Mouse (Mus musculus) intestine, embryonic 14.5 days (tissue): ENCODE measurements at regions not wholly inside any gene's neighbourhood (a gene's known extent, or its start where the extent isn't known, plus 50 kb on each side); places are given as distances from the start of the nearest gene placed in this dataset.

Experiments
- ATAC-seq: fragments of 200-750 bp; cut with Nextera tagmentation; replicated peaks from 2 replicates; pipeline ENCODE4 v1.8.0; 2017; ENCODE audit warnings: low read depth, moderate number of reproducible peaks, moderate TSS enrichment, moderate library complexity; ENCODE audit not compliant: low FRiP score, low TSS enrichment
- DNase-seq: peaks from one replicate; pipeline ENCODE4 v3.0.0-alpha.2; 2018; ENCODE audit warnings: low spot score
- H3K27ac ChIP-seq: fragments of 300-500 bp; sonication (generic); 2 replicates; pipeline ENCODE4 v1.5.1; 2014; ENCODE audit warnings: low read depth, mild to moderate bottlenecking, control low read depth
- H3K27me3 ChIP-seq: fragments of 300-500 bp; sonication (generic); replicated peaks from 2 replicates; pipeline ENCODE4 v1.6.1; 2014; ENCODE audit warnings: low read length, control low read depth; ENCODE audit not compliant: control insufficient read depth, insufficient read depth
- H3K36me3 ChIP-seq: fragments of 300-500 bp; sonication (generic); 2 replicates; pipeline ENCODE4 v1.6.1; 2014; ENCODE audit warnings: low read length, control low read depth; ENCODE audit not compliant: control insufficient read depth, insufficient read depth
- H3K4me1 ChIP-seq: fragments of 300-500 bp; sonication (generic); replicated peaks from 2 replicates; pipeline ENCODE4 v1.6.1; 2014; ENCODE audit warnings: low read length, control low read depth, mixed read lengths; ENCODE audit not compliant: control insufficient read depth, insufficient read depth
- H3K4me2 ChIP-seq: fragments of 300-500 bp; sonication (generic); 2 replicates; pipeline ENCODE4 v1.6.1; 2014; ENCODE audit warnings: low read length
- H3K4me3 ChIP-seq: fragments of 300-500 bp; sonication (generic); 2 replicates; pipeline ENCODE4 v1.5.1; 2014; ENCODE audit warnings: low read depth, low read length, control low read depth, mixed read lengths
- H3K9ac ChIP-seq: fragments of 300-500 bp; sonication (generic); 2 replicates; pipeline ENCODE4 v1.6.1; 2014; ENCODE audit warnings: mild to moderate bottlenecking, low read length
- H3K9me3 ChIP-seq: fragments of 300-500 bp; sonication (generic); 2 replicates; pipeline ENCODE4 v1.6.1; 2016; ENCODE audit warnings: low read length, control low read depth; ENCODE audit not compliant: control insufficient read depth
- whole genome bisulfite sequencing: fragments of 180-500 bp; shearing (Covaris S2); extraction: QIAGEN DNeasy Blood & Tissue Kit; methylation state at CpG from one replicate; pipeline ENCODE4 v1.1.7; 2014; 5-methylcytosine and 5-hydroxymethylcytosine counted together

- no peak for ATAC-seq
Measured at GRCm38 (mm10) chr6:84481205-84481604, 112.5 kb downstream of the Cyp26b1 start.

GRCm38 (mm10) chr6:84477072-84477471 is 116.6 kb downstream of the Cyp26b1 start:
- no peaks in the 10 kb centered on the region for H3K36me3 ChIP-seq
- H3K4me1 ChIP-seq, result 0 out of 2 replicates have a peak, but pooled peaks cover 4% of the 10 kb centered on the region
- DNase-seq (no peak), ATAC-seq (no peak)
- no peak overlapping the region for H3K9ac ChIP-seq
- H3K9me3 ChIP-seq, result no peaks in the 10 kb centered on the region
- WGBS, result 24% methylated on average over 6 of the region's 6 CpGs
- no peaks in the 10 kb centered on the region for H3K27me3 ChIP-seq
- no peak overlapping the region for H3K27ac ChIP-seq
- H3K4me3 ChIP-seq, result no peak overlapping the region
- H3K4me2 ChIP-seq, result no peak overlapping the region

More at GRCm38 (mm10) chr6:84481205-84481604, 112.5 kb downstream of the Cyp26b1 start:
- no peaks in the 10 kb centered on the region for H3K27me3 ChIP-seq
- H3K4me3 ChIP-seq, result no peak overlapping the region
- no peak for DNase-seq
- no peaks in the 10 kb centered on the region for H3K36me3 ChIP-seq
- H3K4me2 ChIP-seq, result no peak overlapping the region
- no peaks in the 10 kb centered on the region for H3K9me3 ChIP-seq
- 39% methylated on average over 7 of the region's 7 CpGs for WGBS
- no peak overlapping the region for H3K9ac ChIP-seq
- no peak overlapping the region for H3K27ac ChIP-seq
- 0 out of 2 replicates have a peak, but pooled peaks cover 4% of the 10 kb centered on the region for H3K4me1 ChIP-seq

GRCm38 (mm10) chr6:84476466-84476865 is 117.2 kb downstream of the Cyp26b1 start:
- Histone ChIP-seq H3K9me3 (no peaks in the 10 kb centered on the region), H3K4me1 (0 out of 2 replicates have a peak, but pooled peaks cover 4% of the 10 kb centered on the region), H3K27ac (no peak overlapping the region), H3K36me3 (no peaks in the 10 kb centered on the region), H3K9ac (no peak overlapping the region), H3K4me2 (no peak overlapping the region), H3K4me3 (no peak overlapping the region), H3K27me3 (no peaks in the 10 kb centered on the region)
- WGBS, result 53% methylated on average over 9 of the region's 9 CpGs
- ATAC-seq, result no peak
- DNase-seq, result no peak

GRCm38 (mm10) chr6:84474835-84475234 is 118.9 kb downstream of the Cyp26b1 start:
- no peak overlapping the region for H3K4me3 ChIP-seq
- no peaks in the 10 kb centered on the region for H3K36me3 ChIP-seq
- no peaks in the 10 kb centered on the region for H3K27me3 ChIP-seq
- H3K27ac ChIP-seq, result no peak overlapping the region
- no peak for ATAC-seq
- no peaks in the 10 kb centered on the region for H3K9me3 ChIP-seq
- H3K4me2 ChIP-seq, result no peak overlapping the region
- no peak overlapping the region for H3K9ac ChIP-seq
- H3K4me1 ChIP-seq, result 0 out of 2 replicates have a peak, but pooled peaks cover 4% of the 10 kb centered on the region
- no peak for DNase-seq

GRCm38 (mm10) chr6:84473171-84473570 is 120.5 kb downstream of the Cyp26b1 start:
- H3K36me3 ChIP-seq, result no peaks in the 10 kb centered on the region
- H3K4me1 ChIP-seq, result 0 out of 2 replicates have a peak, but pooled peaks cover 4% of the 10 kb centered on the region
- H3K9ac ChIP-seq, result no peak overlapping the region
- DNase-seq (no peak), ATAC-seq (no peak)
- WGBS, result 63% methylated on average over 3 of the region's 3 CpGs
- no peak overlapping the region for H3K27ac ChIP-seq
- no peak overlapping the region for H3K4me2 ChIP-seq
- no peaks in the 10 kb centered on the region for H3K27me3 ChIP-seq
- no peak overlapping the region for H3K4me3 ChIP-seq
- H3K9me3 ChIP-seq, result no peaks in the 10 kb centered on the region

GRCm38 (mm10) chr6:84472287-84472686 is 121.4 kb downstream of the Cyp26b1 start:
- no peak for ATAC-seq
- Histone ChIP-seq H3K9ac (no peak overlapping the region), H3K4me2 (no peak overlapping the region), H3K4me3 (no peak overlapping the region), H3K4me1 (0 out of 2 replicates have a peak, but pooled peaks cover 4% of the 10 kb centered on the region), H3K36me3 (no peaks in the 10 kb centered on the region), H3K9me3 (no peaks in the 10 kb centered on the region), H3K27me3 (no peaks in the 10 kb centered on the region), H3K27ac (no peak overlapping the region)
- WGBS, result 35% methylated on average over 3 of the region's 3 CpGs
- DNase-seq, result no peak

- H3K27ac ChIP-seq, result no peak overlapping the region
- no peak overlapping the region for H3K4me2 ChIP-seq
- H3K9ac ChIP-seq, result no peak overlapping the region
- H3K9me3 ChIP-seq, result no peaks in the 10 kb centered on the region
- DNase-seq (no peak), ATAC-seq (no peak)
- 91% methylated on average over 3 of the region's 3 CpGs for WGBS
- no peaks in the 10 kb centered on the region for H3K4me1 ChIP-seq
- H3K27me3 ChIP-seq, result no peaks in the 10 kb centered on the region
- H3K4me3 ChIP-seq, result no peak overlapping the region
- no peaks in the 10 kb centered on the region for H3K36me3 ChIP-seq
Measured at GRCm38 (mm10) chr6:84467319-84467718, 126.4 kb downstream of the Cyp26b1 start.

- no peak for ATAC-seq
- no peaks in the 10 kb centered on the region for H3K4me1 ChIP-seq
- no peak overlapping the region for H3K4me3 ChIP-seq
- no peaks in the 10 kb centered on the region for H3K9me3 ChIP-seq
- H3K27ac ChIP-seq, result no peak overlapping the region
- no peaks in the 10 kb centered on the region for H3K36me3 ChIP-seq
- H3K4me2 ChIP-seq, result no peak overlapping the region
- no peaks in the 10 kb centered on the region for H3K27me3 ChIP-seq
- no peak overlapping the region for H3K9ac ChIP-seq
- 62% methylated on average over 7 of the region's 7 CpGs for WGBS
- no peak for DNase-seq
Measured at GRCm38 (mm10) chr6:84466223-84466622, 127.5 kb downstream of the Cyp26b1 start.

GRCm38 (mm10) chr6:84465596-84465995 is 128.1 kb downstream of the Cyp26b1 start:
- no peak overlapping the region for H3K9ac ChIP-seq
- ATAC-seq (no peak), DNase-seq (no peak)
- H3K36me3 ChIP-seq, result no peaks in the 10 kb centered on the region
- 74% methylated on average over 5 of the region's 5 CpGs for WGBS
- H3K4me2 ChIP-seq, result no peak overlapping the region
- H3K4me1 ChIP-seq, result no peaks in the 10 kb centered on the region
- no peak overlapping the region for H3K27ac ChIP-seq
- no peaks in the 10 kb centered on the region for H3K27me3 ChIP-seq
- no peaks in the 10 kb centered on the region for H3K9me3 ChIP-seq
- no peak overlapping the region for H3K4me3 ChIP-seq
